Mouse (Mus musculus): ENCODE results near the gene Dab1. TPM values are rescaled to one million over a fixed set of nuclear protein-coding genes. Genes with fewer than 3 reads are reported as not detected.

The Dab1 gene
- polyA plus RNA-seq, 1 experiment from 2014 or later = 36.4 TPM

GRCm38 (mm10) chr4:104665553-104665952 is 1046.4 kb downstream of the Dab1 start:
- H3K9me3 ChIP-seq (ENCODE audit: control insufficient read depth, low read length) = no peaks in the 10 kb centered on the region
- H3K4me2 ChIP-seq (ENCODE audit: low read depth) = no peak overlapping the region
- ATAC-seq (ENCODE audit: insufficient read depth, low FRiP score, low TSS enrichment) = no peak
- H3K36me3 ChIP-seq (ENCODE audit: control insufficient read depth, insufficient read depth, low read length) = no peaks in the 10 kb centered on the region
- no peaks in the 10 kb centered on the region for H3K4me1 ChIP-seq (ENCODE audit: control insufficient read depth, insufficient read depth, low read length)
- H3K27me3 ChIP-seq (ENCODE audit: control insufficient read depth, insufficient read depth, low read length) = no peaks in the 10 kb centered on the region
- H3K4me3 ChIP-seq (ENCODE audit: low read depth, low read length) = no peak overlapping the region
- H3K27ac ChIP-seq (ENCODE audit: low read depth, low read length) = no peak overlapping the region
- no peak overlapping the region for H3K9ac ChIP-seq (ENCODE audit: low read length)
- peak; percentile 45 for DNase-seq (ENCODE audit: low spot score)

- Histone ChIP-seq H3K4me3 (ENCODE audit: low read depth, low read length) (no peak overlapping the region), H3K9ac (ENCODE audit: low read length) (no peak overlapping the region), H3K36me3 (ENCODE audit: control insufficient read depth, insufficient read depth, low read length) (no peaks in the 10 kb centered on the region), H3K27me3 (ENCODE audit: control insufficient read depth, insufficient read depth, low read length) (no peaks in the 10 kb centered on the region), H3K4me1 (ENCODE audit: control insufficient read depth, insufficient read depth, low read length) (no peaks in the 10 kb centered on the region), H3K4me2 (ENCODE audit: low read depth) (no peak overlapping the region), H3K27ac (ENCODE audit: low read depth, low read length) (no peak overlapping the region), H3K9me3 (ENCODE audit: control insufficient read depth, low read length) (no peaks in the 10 kb centered on the region)
- DNase-seq (ENCODE audit: low spot score) = no peak
- 61% methylated on average over 10 of the region's 10 CpGs for WGBS
- no peak for ATAC-seq (ENCODE audit: insufficient read depth, low FRiP score, low TSS enrichment)
Observed at GRCm38 (mm10) chr4:104666831-104667551, 1047.8 kb downstream of the Dab1 start.

- DNase-seq (ENCODE audit: low spot score) (no peak), ATAC-seq (ENCODE audit: insufficient read depth, low FRiP score, low TSS enrichment) (no peak)
- Histone ChIP-seq H3K27ac (ENCODE audit: low read depth, low read length) (no peak overlapping the region), H3K4me1 (ENCODE audit: control insufficient read depth, insufficient read depth, low read length) (no peaks in the 10 kb centered on the region), H3K4me2 (ENCODE audit: low read depth) (no peak overlapping the region), H3K9ac (ENCODE audit: low read length) (no peak overlapping the region), H3K4me3 (ENCODE audit: low read depth, low read length) (no peak overlapping the region), H3K9me3 (ENCODE audit: control insufficient read depth, low read length) (no peaks in the 10 kb centered on the region), H3K36me3 (ENCODE audit: control insufficient read depth, insufficient read depth, low read length) (no peaks in the 10 kb centered on the region), H3K27me3 (ENCODE audit: control insufficient read depth, insufficient read depth, low read length) (no peaks in the 10 kb centered on the region)
- WGBS = 85% methylated on average over 6 of the region's 6 CpGs
Observed at GRCm38 (mm10) chr4:104668061-104668460, 1048.9 kb downstream of the Dab1 start.

- no peaks in the 10 kb centered on the region for H3K36me3 ChIP-seq (ENCODE audit: control insufficient read depth, insufficient read depth, low read length)
- ATAC-seq (ENCODE audit: insufficient read depth, low FRiP score, low TSS enrichment) (no peak), DNase-seq (ENCODE audit: low spot score) (no peak)
- no peaks in the 10 kb centered on the region for H3K9me3 ChIP-seq (ENCODE audit: control insufficient read depth, low read length)
- no peak overlapping the region for H3K4me2 ChIP-seq (ENCODE audit: low read depth)
- H3K27ac ChIP-seq (ENCODE audit: low read depth, low read length) = no peak overlapping the region
- H3K4me1 ChIP-seq (ENCODE audit: control insufficient read depth, insufficient read depth, low read length) = no peaks in the 10 kb centered on the region
- 88% methylated on average over 3 of the region's 3 CpGs for WGBS
- H3K4me3 ChIP-seq (ENCODE audit: low read depth, low read length) = no peak overlapping the region
- H3K27me3 ChIP-seq (ENCODE audit: control insufficient read depth, insufficient read depth, low read length) = no peaks in the 10 kb centered on the region
- no peak overlapping the region for H3K9ac ChIP-seq (ENCODE audit: low read length)
Observed at GRCm38 (mm10) chr4:104669406-104669805, 1050.2 kb downstream of the Dab1 start.

- Histone ChIP-seq H3K9me3 (ENCODE audit: control insufficient read depth, low read length) (no peaks in the 10 kb centered on the region), H3K4me1 (ENCODE audit: control insufficient read depth, insufficient read depth, low read length) (no peaks in the 10 kb centered on the region), H3K4me2 (ENCODE audit: low read depth) (no peak overlapping the region), H3K27me3 (ENCODE audit: control insufficient read depth, insufficient read depth, low read length) (no peaks in the 10 kb centered on the region), H3K9ac (ENCODE audit: low read length) (no peak overlapping the region), H3K36me3 (ENCODE audit: control insufficient read depth, insufficient read depth, low read length) (no peaks in the 10 kb centered on the region), H3K27ac (ENCODE audit: low read depth, low read length) (no peak overlapping the region), H3K4me3 (ENCODE audit: low read depth, low read length) (no peak overlapping the region)
- no peak for ATAC-seq (ENCODE audit: insufficient read depth, low FRiP score, low TSS enrichment)
- DNase-seq (ENCODE audit: low spot score) = no peak
Observed at GRCm38 (mm10) chr4:104670741-104671140, 1051.6 kb downstream of the Dab1 start.

- no peaks in the 10 kb centered on the region for H3K36me3 ChIP-seq (ENCODE audit: control insufficient read depth, insufficient read depth, low read length)
- H3K4me3 ChIP-seq (ENCODE audit: low read depth, low read length) = no peak overlapping the region
- no peaks in the 10 kb centered on the region for H3K9me3 ChIP-seq (ENCODE audit: control insufficient read depth, low read length)
- no peak overlapping the region for H3K4me2 ChIP-seq (ENCODE audit: low read depth)
- no peak for DNase-seq (ENCODE audit: low spot score)
- WGBS = 85% methylated on average over 3 of the region's 3 CpGs
- no peaks in the 10 kb centered on the region for H3K27me3 ChIP-seq (ENCODE audit: control insufficient read depth, insufficient read depth, low read length)
- H3K9ac ChIP-seq (ENCODE audit: low read length) = no peak overlapping the region
- no peaks in the 10 kb centered on the region for H3K4me1 ChIP-seq (ENCODE audit: control insufficient read depth, insufficient read depth, low read length)
- H3K27ac ChIP-seq (ENCODE audit: low read depth, low read length) = no peak overlapping the region
- ATAC-seq (ENCODE audit: insufficient read depth, low FRiP score, low TSS enrichment) = no peak
Observed at GRCm38 (mm10) chr4:104673317-104673716, 1054.2 kb downstream of the Dab1 start.

- no peaks in the 10 kb centered on the region for H3K27me3 ChIP-seq (ENCODE audit: control insufficient read depth, insufficient read depth, low read length)
- H3K4me3 ChIP-seq (ENCODE audit: low read depth, low read length) = no peak overlapping the region
- no peaks in the 10 kb centered on the region for H3K36me3 ChIP-seq (ENCODE audit: control insufficient read depth, insufficient read depth, low read length)
- no peaks in the 10 kb centered on the region for H3K4me1 ChIP-seq (ENCODE audit: control insufficient read depth, insufficient read depth, low read length)
- ATAC-seq (ENCODE audit: insufficient read depth, low FRiP score, low TSS enrichment) (no peak), DNase-seq (ENCODE audit: low spot score) (no peak)
- no peaks in the 10 kb centered on the region for H3K9me3 ChIP-seq (ENCODE audit: control insufficient read depth, low read length)
- 90% methylated on average over 5 of the region's 5 CpGs for WGBS
- no peak overlapping the region for H3K9ac ChIP-seq (ENCODE audit: low read length)
- H3K4me2 ChIP-seq (ENCODE audit: low read depth) = no peak overlapping the region
- H3K27ac ChIP-seq (ENCODE audit: low read depth, low read length) = no peak overlapping the region
Observed at GRCm38 (mm10) chr4:104674706-104675105, 1055.5 kb downstream of the Dab1 start.

- 87% methylated on average over 7 of the region's 7 CpGs for WGBS
- no peak overlapping the region for H3K9ac ChIP-seq (ENCODE audit: low read length)
- H3K27me3 ChIP-seq (ENCODE audit: control insufficient read depth, insufficient read depth, low read length) = no peaks in the 10 kb centered on the region
- H3K4me1 ChIP-seq (ENCODE audit: control insufficient read depth, insufficient read depth, low read length) = no peaks in the 10 kb centered on the region
- H3K4me3 ChIP-seq (ENCODE audit: low read depth, low read length) = no peak overlapping the region
- ATAC-seq (ENCODE audit: insufficient read depth, low FRiP score, low TSS enrichment) = no peak
- H3K4me2 ChIP-seq (ENCODE audit: low read depth) = no peak overlapping the region
- no peaks in the 10 kb centered on the region for H3K36me3 ChIP-seq (ENCODE audit: control insufficient read depth, insufficient read depth, low read length)
- no peaks in the 10 kb centered on the region for H3K9me3 ChIP-seq (ENCODE audit: control insufficient read depth, low read length)
- H3K27ac ChIP-seq (ENCODE audit: low read depth, low read length) = no peak overlapping the region
- DNase-seq (ENCODE audit: low spot score) = no peak
Observed at GRCm38 (mm10) chr4:104678234-104678633, 1059.1 kb downstream of the Dab1 start.

GRCm38 (mm10) chr4:104680475-104680874 is 1061.3 kb downstream of the Dab1 start:
- H3K4me3 ChIP-seq (ENCODE audit: low read depth, low read length) = no peak overlapping the region
- no peak for ATAC-seq (ENCODE audit: insufficient read depth, low FRiP score, low TSS enrichment)
- no peaks in the 10 kb centered on the region for H3K27me3 ChIP-seq (ENCODE audit: control insufficient read depth, insufficient read depth, low read length)
- 0 out of 2 replicates have a peak, but pooled peaks cover under 1% of the 10 kb centered on the region for H3K4me1 ChIP-seq (ENCODE audit: control insufficient read depth, insufficient read depth, low read length)
- WGBS = 86% methylated on average over 4 of the region's 4 CpGs
- no peaks in the 10 kb centered on the region for H3K9me3 ChIP-seq (ENCODE audit: control insufficient read depth, low read length)
- no peak overlapping the region for H3K4me2 ChIP-seq (ENCODE audit: low read depth)
- no peak overlapping the region for H3K9ac ChIP-seq (ENCODE audit: low read length)
- H3K36me3 ChIP-seq (ENCODE audit: control insufficient read depth, insufficient read depth, low read length) = no peaks in the 10 kb centered on the region
- no peak overlapping the region for H3K27ac ChIP-seq (ENCODE audit: low read depth, low read length)
- no peak for DNase-seq (ENCODE audit: low spot score)
